Mouse (Mus musculus) layer of hippocampus, postnatal 36 days (tissue): ENCODE measurements around the gene Sytl4. TPM values are rescaled to one million over a fixed set of nuclear protein-coding genes. Genes with fewer than 3 reads are reported as not detected.

Experiments
- DNase-seq, 2 experiments: peaks; one replicate each; pipeline ENCODE4 v3.0.0; 2022
- total RNA-seq, 2 experiments: library from RNA; stranded (reverse); gene quantifications; 2 replicates each; pipeline ENCODE4 v1.2.3; 2021

Gene Sytl4
- total RNA-seq: 1 to 10 TPM; 1.3 to 1.7 TPM

- DNase-seq: no peak
Measured at GRCm38 (mm10) chrX:133981231-133982002, at the start of gene Sytl4. Gene Sytl4 (minus strand): TSS chrX:133981812.

- no peak for DNase-seq
Measured at GRCm38 (mm10) chrX:134020664-134021063, 39.1 kb upstream of the Sytl4 start.

- DNase-seq: peak; percentile 36 to 49
Measured at GRCm38 (mm10) chrX:134019005-134019404, 37.4 kb upstream of the Sytl4 start.

GRCm38 (mm10) chrX:133995866-133996265 is 14.3 kb upstream of the Sytl4 start:
- no peak for DNase-seq

- no peak for DNase-seq
Measured at GRCm38 (mm10) chrX:133964615-133965014, 17.0 kb downstream of the Sytl4 start.

DNA sequence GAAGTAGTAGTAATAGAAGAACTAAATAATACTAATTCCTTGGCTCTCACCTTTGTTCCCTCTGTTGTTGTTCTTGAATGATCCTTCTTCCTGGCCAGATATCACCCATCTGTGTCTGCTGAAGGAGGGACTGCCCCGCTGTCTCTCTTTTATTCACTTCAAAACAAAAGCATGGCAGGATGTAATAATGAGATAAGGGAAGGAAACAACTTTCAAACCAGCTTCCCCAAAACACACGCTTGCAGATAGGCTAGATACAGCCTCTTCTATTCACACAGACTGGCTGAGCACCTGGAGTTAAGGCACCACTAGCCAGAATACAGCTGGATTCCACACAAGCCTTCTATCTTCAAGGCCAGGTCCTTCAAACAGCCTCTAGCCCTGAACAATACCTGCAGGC is 21.0 kb downstream of the Sytl4 start:
- no peak for DNase-seq

GRCm38 (mm10) chrX:133954661-133955060 is 27.0 kb downstream of the Sytl4 start:
- no peak for DNase-seq

GRCm38 (mm10) chrX:133947427-133947826 is 34.2 kb downstream of the Sytl4 start:
- peak; percentile 13 to 20 for DNase-seq

- no peak for DNase-seq
Measured at GRCm38 (mm10) chrX:133939561-133939960, 42.1 kb downstream of the Sytl4 start.

GRCm38 (mm10) chrX:133936605-133937225 is 44.9 kb downstream of the Sytl4 start:
- no peak for DNase-seq

- DNase-seq: peak in 1 of 2 experiments; percentile 7
Measured at GRCm38 (mm10) chrX:133931302-133932013, 50.2 kb downstream of the Sytl4 start.

- no peak for DNase-seq
Measured at GRCm38 (mm10) chrX:133926760-133927159, 54.9 kb downstream of the Sytl4 start.

- no peak for DNase-seq
Measured at GRCm38 (mm10) chrX:133921187-133921586, 60.4 kb downstream of the Sytl4 start.

DNA sequence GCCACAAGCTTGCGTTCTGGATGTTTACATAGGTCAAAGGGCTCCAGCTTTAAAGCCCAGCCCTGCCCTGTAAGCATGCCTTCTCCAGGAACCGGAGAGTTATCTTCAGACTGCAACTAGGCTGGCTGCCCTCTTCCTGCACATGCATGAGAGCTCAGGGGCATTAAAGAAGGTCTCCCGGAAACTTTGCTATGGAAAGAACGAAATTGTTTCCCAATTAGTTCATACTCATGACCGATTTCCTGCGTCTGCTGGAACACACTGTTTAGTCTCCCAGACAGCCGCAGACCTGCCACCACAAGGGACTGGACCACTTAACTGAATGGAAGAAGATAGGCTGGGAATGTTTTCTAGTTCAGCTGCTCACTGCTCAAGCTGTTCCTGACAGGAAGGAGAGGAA is 67.4 kb downstream of the Sytl4 start:
- no peak for DNase-seq

DNA sequence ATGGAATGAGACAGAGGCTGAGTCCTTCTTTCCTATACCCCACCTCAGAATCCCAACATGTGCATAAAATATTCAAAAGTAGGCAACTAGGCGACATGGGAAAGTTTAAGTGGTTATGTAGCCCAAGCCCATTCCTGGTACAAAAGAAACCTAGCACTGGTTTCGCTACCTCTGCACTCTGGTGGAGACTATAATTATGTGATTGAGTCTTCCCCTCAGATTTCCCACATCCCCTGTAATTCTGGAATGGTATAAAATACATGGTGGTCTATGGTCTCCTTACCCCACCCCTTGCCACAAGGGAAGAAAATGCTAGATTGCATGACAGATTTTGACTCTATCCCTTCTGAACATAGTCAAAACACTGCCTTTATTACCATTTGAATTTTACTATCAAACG is 68.6 kb downstream of the Sytl4 start:
- DNase-seq: no peak

GRCm38 (mm10) chrX:133911397-133912103 is 70.1 kb downstream of the Sytl4 start:
- DNase-seq: no peak

DNA sequence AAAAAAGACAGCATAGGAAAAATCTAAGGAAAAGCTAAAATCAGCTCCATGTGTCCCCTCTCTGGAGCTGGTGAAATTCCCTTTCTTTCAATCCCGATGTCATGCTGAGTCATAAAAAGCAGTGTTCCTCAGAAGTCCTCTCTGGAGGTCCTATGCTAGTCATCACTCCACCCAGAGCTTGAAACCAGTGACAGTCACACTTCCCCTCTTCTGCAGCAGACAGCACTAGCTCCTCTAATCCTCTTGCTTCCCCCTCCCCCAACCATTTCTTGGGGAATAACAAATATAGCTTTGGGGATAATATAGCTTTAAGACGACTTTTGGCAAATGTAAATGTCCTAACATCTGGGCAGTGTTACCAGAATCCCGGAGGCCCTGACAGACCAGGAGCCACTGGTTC is 73.4 kb downstream of the Sytl4 start, which contains the start of gene Srpx2:
TSS of gene Srpx2 (plus strand) at position 166 of the 400 bp plus-strand sequence.
- no peak for DNase-seq

DNA sequence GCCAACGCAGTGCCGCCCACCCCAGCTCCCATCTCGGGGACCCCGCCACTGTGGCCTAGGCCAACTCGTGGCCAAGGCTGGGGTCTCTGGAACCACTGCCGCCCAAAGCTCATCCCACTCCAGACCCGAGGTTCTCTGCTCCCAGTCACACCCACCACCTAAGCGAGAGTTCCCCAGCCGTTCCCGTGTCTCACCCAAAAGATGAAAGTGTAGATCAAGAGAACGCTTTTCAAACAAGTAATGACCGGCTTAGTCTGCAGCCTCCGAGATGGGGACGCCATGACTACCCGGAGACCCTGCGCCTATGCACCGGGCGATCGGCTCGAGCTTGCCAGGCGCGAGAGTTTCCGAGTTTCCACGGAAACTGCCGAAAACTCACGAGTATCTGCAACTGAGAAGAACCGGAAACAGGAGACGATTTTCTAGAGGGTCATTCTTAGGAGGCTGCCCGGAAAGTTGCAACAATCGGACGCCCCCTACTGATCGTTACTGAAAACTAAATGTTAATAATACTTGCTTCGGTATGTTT is 83.5 kb downstream of the Sytl4 start, which contains the start of gene Tspan6:
TSS of gene Tspan6 (minus strand) at position 416 of the 529 bp plus-strand sequence.
- DNase-seq: peak; percentile 78 to 80

DNA sequence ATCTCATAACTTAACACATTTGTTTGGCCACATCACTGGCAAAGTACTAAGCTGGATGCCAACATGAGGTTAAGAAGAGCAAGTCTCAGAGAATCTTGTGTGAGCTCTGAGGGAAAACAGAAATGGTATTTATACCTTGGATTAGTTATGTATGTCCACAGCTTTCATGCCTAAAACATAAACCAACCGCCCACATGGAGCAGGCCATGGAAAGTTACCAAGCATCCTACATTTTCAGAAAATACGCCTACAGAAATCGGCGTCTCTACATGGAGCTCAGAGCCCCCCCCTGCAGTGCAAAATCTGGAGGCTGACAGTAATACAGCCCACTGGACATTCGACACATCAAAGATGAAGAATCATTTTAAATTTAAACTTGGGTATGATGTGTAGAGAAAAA is 93.5 kb downstream of the Sytl4 start:
- no peak for DNase-seq

DNA sequence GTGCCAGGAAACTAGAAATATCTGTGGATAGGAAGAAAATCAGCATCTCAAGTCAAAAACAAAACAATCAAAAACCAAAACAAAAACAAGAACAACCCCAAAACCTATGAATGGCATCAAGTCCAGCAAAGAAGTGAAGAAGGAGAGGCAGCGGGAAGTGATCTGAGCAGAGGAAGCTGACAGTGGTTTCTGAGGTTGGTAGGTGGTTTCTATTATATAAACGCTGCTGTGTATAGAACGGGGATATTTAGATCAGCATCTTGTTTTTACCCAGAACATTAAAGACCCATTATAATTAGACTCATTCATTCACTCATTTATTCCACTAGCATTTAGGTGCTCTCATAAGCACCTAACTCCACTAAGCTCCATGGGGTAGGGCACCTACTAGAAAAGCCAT is 94.3 kb downstream of the Sytl4 start:
- DNase-seq: no peak
